Mouse (Mus musculus) embryo, embryonic 11 days (tissue): Measurements from ENCODE around the gene Scaf8.
"Not testable (repeated sequence)": the region's sequence is repeated elsewhere in the genome, so short reads cannot be mapped to it uniquely, and the experiment has no call there.

ENCODE experiments used
- DNase-seq: peaks from one replicate; pipeline ENCODE4 v3.0.0-alpha.2; 2015

Scaf8 gene

GRCm38 (mm10) chr17:3114720-3115379 is at the start of gene Scaf8:
Gene Scaf8 (plus strand): TSS chr17:3114972.
- peak; percentile 94 for DNase-seq

- DNase-seq: no peak
These were observed 39.5 kb upstream of the Scaf8 start for GRCm38 (mm10) chr17:3075166-3075872.

GRCm38 (mm10) chr17:3075873-3076245 is 38.9 kb upstream of the Scaf8 start:
- DNase-seq: no peak

DNA sequence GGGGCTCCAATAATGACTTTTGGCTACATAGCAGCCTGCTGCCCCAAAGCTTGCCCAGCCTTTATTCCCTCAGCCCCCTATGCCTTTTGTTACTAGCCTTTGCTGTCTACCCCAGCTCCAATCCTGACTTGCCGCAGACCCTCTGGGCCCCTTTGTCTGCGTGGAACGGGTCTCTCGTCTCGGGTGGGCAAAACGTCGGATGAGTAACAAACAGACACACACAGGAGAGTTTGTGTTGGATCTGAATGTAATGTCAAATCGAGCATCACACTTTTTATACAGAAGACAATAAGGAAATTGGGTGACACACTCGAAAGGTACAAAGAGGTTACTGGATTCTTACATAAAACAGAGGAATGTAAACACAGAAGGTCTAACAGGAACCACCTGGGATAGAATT is 36.8 kb upstream of the Scaf8 start:
- not testable (repeated sequence) for DNase-seq

DNA sequence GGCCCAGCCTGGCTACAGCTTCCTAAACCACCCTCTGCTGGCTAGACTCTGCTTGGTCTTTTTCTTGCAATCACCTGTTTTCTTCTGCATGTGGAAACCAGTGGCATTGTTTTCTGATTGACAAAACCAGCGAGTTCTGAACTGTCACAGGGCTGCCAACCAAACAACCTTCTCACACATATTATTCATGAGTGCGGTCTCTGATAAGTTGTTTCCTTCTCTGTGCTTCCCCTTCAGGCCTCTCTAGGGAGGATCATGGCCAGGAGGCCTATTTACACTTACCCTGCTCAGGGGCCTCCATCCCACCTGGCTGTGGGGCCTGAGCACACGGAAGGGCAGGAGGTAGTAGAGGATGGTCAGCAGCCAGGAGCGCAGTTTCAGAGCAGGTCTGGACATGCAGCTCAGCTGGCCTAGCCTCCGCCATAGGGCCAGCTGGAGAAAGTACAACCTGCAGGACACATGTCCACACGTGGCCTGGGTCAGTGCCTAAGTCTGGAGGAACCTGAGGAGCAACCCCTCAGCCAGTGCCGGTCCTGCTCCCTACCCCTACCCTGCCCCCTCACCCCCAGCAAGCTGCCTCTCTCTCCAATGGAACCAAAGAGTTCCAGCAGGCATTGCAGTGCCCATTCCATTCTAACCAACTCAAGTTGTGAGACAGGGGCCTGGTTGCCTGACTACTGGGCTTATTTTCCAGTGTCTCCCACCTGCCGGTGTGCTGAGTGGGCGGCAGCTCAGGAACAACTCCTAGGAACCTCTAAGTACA is 34.0 kb upstream of the Scaf8 start:
- DNase-seq: not testable (repeated sequence)

DNA sequence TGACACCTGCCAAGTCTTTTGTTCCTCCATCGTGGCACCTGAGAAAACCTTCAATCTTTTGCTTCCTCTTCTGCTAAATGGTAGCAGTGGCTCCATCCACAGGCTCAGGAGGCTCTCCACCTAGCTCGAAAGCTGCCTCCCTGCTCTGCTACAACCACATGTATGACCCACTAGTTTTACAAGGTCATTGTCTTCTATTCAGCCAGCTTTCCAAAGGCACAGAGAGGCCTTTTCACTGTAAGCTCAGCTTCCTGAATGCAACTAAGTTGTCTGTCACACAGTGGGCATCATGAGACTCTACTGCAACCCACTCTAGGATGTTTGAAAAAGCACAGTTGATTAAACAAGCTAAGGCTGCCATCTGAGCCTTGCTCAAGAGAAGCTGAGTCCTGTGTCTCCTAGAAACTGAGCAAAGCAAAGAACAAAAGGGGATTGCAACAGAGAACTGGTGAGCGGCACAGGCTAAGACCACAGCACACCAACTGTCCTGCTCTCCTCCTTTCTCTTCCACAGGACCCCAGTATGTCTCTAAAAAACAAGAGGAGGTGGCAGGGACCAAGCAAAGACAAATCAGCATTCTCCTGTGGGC is 33.2 kb upstream of the Scaf8 start:
- not testable (repeated sequence) for DNase-seq

DNA sequence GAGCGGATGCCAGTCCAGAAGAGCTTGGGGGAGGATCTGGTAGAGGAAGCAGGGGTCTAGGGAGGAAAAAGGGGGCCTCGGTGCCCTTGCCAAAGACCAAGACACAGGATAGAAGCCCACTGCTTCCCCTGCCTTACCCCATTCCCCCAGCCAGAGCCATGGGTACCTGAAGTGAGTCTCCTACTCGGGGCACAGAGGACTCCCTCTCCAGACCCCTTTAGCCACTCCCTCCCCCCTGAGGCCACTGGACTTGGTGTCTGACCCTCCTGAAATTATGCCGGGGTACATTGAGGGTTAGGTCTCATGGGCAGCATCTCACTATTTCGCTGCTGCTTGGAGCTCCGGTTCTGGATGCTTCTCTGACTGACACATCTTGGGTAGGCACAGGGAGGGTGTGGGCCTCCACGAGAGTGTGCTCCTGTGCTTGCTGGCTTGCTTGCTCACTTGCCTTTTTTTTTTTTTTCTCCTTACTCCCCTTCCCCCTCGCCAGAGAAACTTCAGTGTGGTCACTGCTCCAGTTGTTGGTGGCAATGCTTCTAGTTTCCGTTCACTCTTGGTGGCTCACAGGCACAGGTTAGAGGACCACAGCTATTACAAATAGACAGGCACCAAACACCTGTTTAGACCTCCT is 32.5 kb upstream of the Scaf8 start:
- peak; percentile 14 for DNase-seq

DNA sequence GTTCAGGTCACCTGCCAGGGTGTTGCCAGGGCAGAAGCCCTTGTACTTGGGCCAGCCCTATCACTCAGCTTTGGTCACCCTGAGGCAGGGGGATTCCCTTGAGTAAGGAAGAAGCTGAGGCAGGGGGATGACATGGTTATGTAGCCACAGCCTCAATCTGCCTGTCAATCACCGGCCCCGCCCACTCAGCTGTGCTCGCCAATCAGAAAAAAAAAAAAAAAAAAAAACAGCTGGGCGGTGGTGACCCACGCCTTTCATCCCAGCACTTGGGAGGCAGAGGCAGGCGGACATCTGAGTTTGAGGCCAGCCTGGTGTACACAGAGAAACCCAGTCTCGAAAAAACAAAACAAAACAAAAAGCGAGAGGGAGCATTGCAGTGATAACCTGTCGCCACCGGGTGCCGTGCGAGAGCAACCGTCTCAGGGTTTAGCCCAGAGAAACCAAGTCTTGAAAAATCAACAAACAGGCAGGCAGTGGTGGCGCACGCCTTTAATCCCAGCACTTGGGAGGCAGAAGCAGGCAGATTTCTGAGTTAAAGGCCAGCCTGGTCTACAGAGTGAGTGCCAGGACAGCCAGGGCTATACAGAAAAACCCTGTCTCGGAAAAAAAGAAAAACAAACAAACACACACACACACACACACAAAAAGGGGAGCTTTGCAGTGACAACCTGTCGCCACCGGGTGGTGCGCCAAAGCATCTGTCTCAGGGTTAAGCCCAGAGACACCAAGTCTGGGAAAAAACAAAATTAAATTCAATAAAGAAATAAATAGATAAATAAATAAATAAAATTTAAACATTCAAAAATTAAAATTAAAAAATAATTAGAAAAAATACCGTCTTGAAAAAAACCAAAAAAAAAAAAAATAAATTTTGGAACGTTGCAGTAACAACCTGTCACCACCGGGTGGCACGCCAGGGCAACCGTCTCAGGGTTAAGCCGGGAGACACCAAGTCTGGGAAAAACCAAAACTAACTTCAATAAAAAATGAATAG is 31.7 kb upstream of the Scaf8 start:
- peak; percentile 28 for DNase-seq

DNA sequence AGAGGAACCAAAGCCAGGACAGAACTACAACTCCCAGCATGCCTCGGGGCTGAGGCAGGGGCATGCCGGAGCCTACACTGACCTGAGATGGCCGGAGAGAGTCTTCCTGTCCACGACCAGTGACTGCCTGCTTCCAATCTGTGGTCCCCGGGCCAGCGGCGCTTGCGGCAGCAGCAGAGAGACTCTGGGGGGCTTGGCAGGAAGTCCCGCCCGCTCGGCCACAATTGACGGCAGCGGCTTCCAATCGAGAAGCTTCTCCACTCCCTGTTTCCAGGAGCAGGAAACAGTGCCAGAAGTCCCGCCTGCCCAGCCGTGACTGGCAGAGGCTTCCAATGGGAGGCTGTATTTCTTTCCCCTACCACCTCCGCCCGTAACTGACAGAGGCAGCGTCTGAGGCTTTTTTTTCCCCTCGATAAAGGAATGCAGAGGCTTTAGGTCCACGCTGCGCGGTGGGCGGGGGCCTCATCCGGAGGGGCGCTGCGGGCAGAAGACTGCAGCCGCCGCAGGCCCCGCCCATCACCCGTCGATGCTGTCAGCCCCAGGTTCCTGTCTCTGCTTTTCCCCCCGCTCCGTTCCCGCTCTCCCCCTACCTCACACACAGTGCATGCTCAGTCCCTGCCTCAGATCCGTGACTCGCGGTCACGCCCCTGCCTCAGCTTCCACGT is 30.8 kb upstream of the Scaf8 start:
- DNase-seq: peak; percentile 93

DNA sequence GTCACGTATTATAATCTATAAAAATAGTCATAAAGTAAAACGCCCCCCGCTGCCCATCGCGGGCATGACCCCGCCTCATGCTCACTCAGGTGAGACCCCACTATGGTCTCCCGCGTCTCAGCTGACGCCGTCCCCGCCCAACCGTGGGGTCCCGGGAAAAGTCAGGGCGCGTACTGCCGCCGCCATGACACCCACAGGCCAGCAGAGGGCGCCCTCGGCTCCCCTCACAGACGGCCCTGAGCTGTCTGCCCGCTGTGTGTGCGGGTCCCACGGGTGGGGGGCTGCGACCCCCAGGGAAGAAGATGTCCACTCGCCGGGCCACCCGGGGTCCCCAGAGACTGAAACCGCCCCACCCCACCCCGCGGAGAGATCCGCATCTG is 30.2 kb upstream of the Scaf8 start:
- DNase-seq: peak; percentile 85

DNA sequence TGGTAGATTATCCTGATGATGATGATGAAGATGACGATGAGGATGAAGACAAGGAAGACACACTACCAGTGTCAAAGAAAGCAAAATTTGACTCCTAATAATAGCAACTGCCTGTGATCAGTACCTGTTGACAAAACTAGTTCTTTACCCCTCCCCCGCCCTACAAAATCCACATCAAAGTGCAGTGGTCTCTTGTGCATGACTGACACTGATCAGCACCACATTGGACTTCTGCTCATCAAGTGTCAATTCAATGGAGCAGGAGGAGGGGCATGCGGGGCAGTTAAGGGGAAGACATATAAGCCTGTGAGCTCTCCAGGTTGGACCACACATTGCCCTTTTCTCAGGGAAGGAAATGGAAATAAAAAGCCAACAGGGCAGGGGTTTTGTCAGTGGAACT is 29.6 kb upstream of the Scaf8 start:
- peak; percentile 17 for DNase-seq

GRCm38 (mm10) chr17:3092682-3093081 is 22.1 kb upstream of the Scaf8 start:
- no peak for DNase-seq

DNA sequence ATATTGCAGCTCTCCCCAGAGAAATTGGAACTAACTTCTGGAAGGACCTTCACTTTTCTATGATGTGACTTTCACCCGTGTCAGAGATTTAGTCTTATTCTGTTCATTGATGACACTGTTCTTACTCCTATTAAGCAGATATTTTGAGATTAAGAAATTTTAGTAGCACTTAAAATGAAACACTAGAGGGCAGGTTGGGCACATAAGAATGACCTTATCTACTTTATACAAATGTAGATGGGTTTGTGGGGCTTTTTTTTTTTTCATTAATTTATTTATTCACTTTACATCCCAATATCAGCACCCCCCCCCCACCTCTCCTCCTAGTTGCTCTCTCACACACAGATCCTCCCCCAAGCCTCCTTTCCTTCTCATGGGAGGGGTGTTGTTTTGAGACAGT is 15.5 kb upstream of the Scaf8 start:
- not testable (repeated sequence) for DNase-seq

GRCm38 (mm10) chr17:3102336-3103165 is 12.2 kb upstream of the Scaf8 start:
- peak; percentile 78 for DNase-seq

- DNase-seq: no peak
These were observed 10.4 kb upstream of the Scaf8 start for GRCm38 (mm10) chr17:3104154-3104931.

- DNase-seq: no peak
These were observed 9.8 kb upstream of the Scaf8 start for GRCm38 (mm10) chr17:3105022-3105421.

GRCm38 (mm10) chr17:3113737-3114357 is 925 bp upstream of the Scaf8 start:
- peak; percentile 5 for DNase-seq

DNA sequence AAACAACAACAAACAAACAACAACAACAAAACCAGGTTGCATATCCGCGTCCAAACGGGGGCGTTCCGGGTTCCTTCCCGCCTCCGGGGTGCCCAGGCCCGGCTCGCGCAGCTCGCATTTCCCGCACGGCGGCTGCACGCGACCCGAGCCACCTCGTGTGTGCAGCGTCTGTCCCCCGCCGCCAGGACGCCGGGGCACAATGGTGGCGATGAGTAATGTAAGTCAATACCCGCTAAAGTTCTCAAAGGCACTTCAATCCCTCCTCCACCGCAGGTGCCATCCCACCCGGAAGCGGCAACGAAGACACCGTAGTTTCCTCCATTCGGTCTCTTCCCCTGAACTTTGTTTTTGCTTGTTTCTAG is 433 bp upstream of the Scaf8 start:
- DNase-seq: no peak

- DNase-seq: peak; percentile 56
These were observed 705 bp downstream of the Scaf8 start for GRCm38 (mm10) chr17:3115380-3115974.
